Mouse (Mus musculus): ENCODE data around the gene Wdr43.

Gene Wdr43

DNA sequence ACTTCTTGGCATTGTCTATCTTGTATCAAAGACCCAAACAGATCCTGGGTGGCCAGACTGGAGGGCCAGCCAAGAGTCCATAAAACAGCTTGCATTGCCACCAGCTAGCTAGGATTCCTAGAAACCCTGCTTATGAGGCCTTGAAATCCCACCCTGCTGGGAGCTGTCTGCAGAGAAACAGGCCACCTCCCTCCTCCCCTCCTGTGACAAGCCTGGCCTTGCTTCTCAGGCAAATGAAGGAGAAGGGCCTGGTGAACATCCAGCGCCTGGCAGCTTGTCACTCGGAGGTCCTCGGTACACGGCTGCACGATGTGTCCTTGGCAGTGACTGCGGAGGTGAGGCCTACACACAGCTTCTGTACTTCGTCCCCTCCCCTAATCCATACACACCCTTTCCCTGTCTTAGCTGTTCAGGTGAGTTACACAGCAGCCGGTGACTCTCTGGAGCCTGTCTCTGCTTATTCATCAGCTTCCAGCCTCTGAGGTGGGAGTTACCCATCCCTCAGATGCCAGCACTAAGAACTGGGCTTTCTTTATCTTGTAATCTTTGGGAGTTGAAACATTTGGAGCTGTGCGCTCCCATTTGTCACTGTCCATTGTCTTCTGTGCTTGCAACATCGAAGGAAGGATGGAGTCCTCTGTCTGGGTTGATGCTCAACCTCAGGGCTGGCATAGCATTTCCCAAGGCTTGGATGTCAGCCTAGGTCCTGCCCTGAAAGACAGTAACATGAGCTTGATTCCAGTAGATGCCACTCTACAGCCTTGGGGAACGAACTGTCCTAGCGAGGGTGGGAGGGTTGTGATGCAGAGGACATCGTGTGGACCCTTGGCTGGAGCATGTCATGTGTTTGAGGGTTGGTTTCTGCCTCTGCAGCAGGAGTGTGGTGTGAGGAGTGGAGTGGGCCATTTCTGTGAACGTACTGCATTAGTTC is 90.1 kb downstream of the Wdr43 start:
- no peak for DNase-seq (ENCODE audit: extremely low spot score)

GRCm38 (mm10) chr17:71707715-71708114 is 92.0 kb downstream of the Wdr43 start:
- DNase-seq (ENCODE audit: extremely low spot score): no peak
